Mouse (Mus musculus) brown adipose tissue, adult 24 weeks (tissue): ENCODE results near the gene Olfr45. TPM values are rescaled to one million over a fixed set of nuclear protein-coding genes. Genes with fewer than 3 reads are reported as not detected.
"Not testable (repeated sequence)": the region's sequence is repeated elsewhere in the genome, so short reads cannot be mapped to it uniquely, and the experiment has no call there.

ENCODE experiments used
- H3K27ac ChIP-seq: fragments of 200-500 bp; replicated peaks from 2 replicates; pipeline ENCODE4 v1.5.1; 2012; ENCODE audit warnings: low read depth, mild to moderate bottlenecking, low read length
- H3K4me1 ChIP-seq: fragments of 200-500 bp; 2 replicates; pipeline ENCODE4 v1.6.1; 2012; ENCODE audit warnings: low read length, mixed read lengths; ENCODE audit not compliant: control insufficient read depth, insufficient read depth, insufficient read length
- H3K4me3 ChIP-seq: fragments of 200-500 bp; 2 replicates; pipeline ENCODE4 v1.5.1; 2012; ENCODE audit warnings: low read depth, mild to moderate bottlenecking, low read length, moderate library complexity; ENCODE audit not compliant: insufficient read depth
- polyA plus RNA-seq: library from polyadenylated mRNA; stranded (reverse); fragments of >200 nt; gene quantifications from 2 replicates; pipeline ENCODE4 v1.2.4, GENCODE M21; 2012; ENCODE audit not compliant: missing spikeins, insufficient read depth, insufficient read length

Gene Olfr45
- polyA plus RNA-seq = not detected in 2 replicates

DNA sequence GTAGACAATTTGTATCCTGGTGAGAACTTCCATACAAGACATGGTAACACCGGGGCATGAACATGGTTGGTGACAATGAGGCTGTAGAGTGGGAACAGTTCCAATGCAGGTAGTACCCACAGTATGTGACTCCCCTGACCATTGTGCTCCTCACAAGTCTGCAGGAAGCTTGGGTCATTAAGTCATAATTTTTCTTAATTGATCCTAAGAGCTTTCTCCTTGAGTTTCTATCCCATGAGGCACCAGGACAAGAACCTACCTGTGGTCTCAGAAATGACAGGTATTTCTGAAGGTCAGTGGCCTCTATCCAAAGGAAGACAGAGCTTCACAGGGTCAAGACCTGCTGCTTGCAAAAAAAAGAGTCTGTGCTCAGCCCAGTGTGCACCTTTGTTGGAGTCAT is at the start of gene Olfr45:
Olfr45 (plus strand) TSS at position 301 of the 400 bp plus-strand sequence.
- Histone ChIP-seq H3K27ac (no peak within 1 kb of the TSS), H3K4me3 (no peak within 1 kb of the TSS), H3K4me1 (no peaks in the 10 kb centered on the region)

DNA sequence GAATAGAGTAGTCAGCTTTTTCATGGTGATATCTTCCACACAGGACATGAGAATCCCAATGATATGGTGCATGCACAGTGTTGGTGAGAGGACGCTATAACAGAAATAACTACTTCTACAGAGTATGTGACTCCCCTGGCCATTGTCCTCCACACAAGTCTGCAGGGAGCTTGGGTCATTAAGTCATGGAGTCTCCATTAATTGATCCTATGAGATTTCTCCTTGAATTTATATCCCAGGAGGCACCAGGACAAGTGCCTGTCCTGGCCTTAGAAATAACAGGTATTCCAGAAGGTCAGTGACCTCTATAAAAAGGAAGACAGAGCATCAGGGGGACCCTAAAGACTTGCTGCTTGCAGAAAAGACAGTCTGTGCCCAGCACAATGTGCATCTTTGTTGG is 35.6 kb upstream of the Olfr45 start, which contains the start of gene Olfr53:
Olfr53 (plus strand) TSS at position 301 of the 400 bp plus-strand sequence.
- Histone ChIP-seq H3K4me1 (no peaks in the 10 kb centered on the region), H3K27ac (no peak within 1 kb of the TSS), H3K4me3 (no peak within 1 kb of the TSS)

DNA sequence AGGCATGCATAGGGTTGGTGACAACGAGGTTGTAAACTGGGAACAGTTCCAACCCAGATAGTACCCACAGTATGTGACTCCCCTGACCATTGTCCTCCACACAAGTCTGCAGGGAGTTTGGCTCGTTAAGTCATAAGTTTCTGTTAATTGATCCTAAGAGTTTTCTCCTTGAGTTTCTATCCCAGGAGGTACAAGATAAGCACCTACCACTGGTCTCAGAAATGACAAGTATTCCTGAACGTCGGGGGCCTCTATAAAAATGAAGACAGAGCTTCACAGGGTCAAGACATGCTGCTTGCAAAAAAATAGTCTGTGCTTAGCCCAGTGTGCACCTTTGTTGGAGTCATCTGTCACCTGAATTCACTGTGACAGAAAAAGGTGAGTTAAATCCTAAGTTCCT is 22.1 kb upstream of the Olfr45 start, which contains the start of gene Olfr539:
Olfr539 (plus strand) TSS at position 301 of the 400 bp plus-strand sequence.
- no peak within 1 kb of the TSS for H3K27ac ChIP-seq
- H3K4me3 ChIP-seq = no peak within 1 kb of the TSS
- H3K4me1 ChIP-seq = no peaks in the 10 kb centered on the region

DNA sequence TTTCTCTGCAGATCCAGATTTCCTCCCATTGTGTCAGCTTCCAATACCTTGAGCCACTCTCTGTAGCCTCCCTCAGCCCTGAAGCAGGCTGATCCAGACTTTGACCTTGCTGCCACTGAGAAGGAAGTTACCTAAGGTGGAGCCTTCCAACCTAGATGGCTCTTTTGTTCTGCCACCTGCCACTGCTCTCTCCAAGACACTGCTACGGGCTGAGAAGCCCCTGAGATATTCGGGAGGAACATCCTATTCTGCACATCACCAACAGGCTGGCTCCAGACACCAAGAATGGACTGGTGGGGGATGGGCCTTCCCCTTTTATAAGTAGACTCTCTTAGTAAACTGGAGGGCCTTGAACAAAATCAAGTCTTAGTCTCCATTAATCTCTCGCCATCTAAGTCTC is 11.1 kb upstream of the Olfr45 start:
- not testable (repeated sequence) for H3K4me1 ChIP-seq, H3K27ac ChIP-seq, H3K4me3 ChIP-seq

DNA sequence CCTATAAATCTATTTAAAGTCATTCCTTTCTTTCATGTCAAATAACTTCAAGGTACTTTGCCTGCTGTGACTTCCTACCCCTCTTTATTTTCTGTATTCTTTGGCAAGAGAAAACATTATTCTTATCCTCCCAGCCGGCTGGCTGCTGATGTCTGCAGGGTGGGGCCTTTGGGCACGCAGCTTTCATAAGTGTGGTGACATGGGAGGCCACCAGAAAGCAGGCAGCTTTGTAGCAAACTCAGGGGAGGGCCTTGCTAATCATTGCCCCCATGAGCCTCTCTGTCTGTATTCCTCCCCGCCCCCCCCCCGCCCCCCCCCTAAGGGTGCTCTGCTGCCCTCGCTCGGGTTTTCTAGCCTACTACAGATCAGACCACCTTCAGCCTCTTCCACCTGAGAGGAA is 5.9 kb upstream of the Olfr45 start:
- H3K4me1 ChIP-seq = no peaks in the 10 kb centered on the region
- no peak overlapping the region for H3K27ac ChIP-seq
- H3K4me3 ChIP-seq = no peak overlapping the region

DNA sequence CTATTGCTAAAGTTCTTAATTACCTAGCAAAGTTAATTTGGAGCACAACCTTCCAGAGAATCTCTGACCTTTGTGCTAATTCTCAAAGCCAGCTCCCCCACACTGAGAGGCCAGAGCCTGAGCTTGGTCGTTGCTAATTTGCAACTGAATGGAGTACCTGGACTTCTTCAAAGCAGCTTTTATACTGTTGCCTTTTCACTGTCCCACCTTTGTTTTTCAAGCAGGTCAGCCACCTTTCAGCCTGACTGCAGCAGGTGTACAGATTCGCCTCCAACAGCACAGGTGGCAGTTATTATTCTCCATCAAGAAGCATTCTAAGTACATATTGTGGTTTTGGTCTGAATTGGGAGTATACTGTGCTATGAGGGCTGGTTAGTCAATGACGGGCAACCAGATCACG is 2.2 kb upstream of the Olfr45 start:
- H3K4me3 ChIP-seq, H3K27ac ChIP-seq, H3K4me1 ChIP-seq: not testable (repeated sequence)

DNA sequence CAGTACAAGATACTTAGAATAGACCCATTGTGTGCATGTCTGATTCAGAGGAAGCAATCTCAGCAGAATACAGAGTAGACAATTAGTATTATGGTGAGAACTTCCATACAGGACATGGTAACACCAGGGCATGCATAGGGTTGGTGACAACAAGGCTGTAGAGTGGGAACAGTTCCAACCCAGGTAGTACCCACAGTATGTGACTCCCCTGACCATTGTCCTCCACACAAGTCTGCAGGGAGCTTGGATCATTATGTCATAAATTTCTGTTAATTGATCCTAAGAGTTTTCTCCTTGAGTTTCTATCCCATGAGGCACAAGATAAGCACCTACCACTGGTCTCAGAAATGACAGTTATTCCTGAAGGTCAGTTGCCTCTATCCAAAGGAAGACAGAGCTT is 15.2 kb downstream of the Olfr45 start, which contains the start of gene Olfr541:
Olfr541 (plus strand) TSS at position 301 of the 400 bp plus-strand sequence.
- no peaks in the 10 kb centered on the region for H3K4me1 ChIP-seq
- H3K27ac ChIP-seq = no peak within 1 kb of the TSS
- no peak within 1 kb of the TSS for H3K4me3 ChIP-seq

DNA sequence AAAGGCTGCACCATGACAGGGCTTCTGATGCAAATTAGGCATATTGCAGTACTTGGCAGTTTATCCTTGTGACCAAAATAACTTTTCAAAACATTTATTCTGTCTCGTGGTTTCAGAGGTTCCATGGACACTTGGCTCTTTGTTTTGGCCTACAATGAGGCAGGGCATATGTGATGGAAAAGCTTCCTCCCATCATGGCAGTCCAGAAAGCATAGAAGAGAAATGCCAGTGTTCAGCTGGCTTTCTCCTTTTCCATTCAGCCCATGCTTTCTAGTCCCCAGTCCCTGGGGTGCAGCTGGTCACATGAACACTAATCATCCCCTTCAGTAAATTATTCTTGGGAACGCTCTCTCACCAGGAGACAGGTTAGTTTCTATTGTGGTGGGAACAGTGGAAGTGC is 24.6 kb downstream of the Olfr45 start:
- no peak overlapping the region for H3K4me3 ChIP-seq
- H3K27ac ChIP-seq = no peak overlapping the region
- no peaks in the 10 kb centered on the region for H3K4me1 ChIP-seq

DNA sequence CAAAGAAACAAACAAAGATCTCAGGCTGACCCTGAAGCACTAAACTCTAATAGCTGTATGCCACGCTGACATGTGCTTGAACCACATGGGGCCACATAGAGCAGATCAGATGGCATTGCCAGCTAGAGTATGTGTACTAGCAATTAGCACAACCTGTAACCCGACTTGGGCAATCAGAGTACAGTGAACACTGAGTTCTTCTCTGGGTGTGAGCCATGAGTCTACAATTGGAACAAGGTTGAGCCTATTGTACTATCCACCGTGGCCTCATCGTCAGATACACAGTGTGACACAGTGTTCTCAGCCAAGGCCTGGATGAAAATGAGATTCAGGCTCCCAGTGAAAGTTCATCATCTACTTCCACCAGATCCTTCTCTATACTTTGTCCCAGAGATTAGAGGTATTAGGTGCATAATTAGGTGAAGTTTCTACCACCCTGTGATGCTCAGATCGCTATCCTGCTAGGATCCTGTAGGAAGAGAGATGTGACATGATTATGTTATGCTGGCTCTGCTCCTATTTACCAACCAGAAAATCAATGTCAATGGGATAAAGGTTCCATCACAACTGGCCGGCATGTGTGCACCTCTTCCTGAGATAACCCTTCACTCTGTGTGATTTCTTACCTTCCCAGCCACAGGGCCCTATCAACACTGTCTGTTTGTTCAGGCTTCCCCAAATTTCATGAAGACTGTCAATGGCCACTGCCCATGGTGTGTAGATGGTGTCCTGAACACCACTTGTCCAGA is 26.0 kb downstream of the Olfr45 start:
- H3K4me1 ChIP-seq = no peaks in the 10 kb centered on the region
- H3K27ac ChIP-seq = no peak overlapping the region
- no peak overlapping the region for H3K4me3 ChIP-seq

DNA sequence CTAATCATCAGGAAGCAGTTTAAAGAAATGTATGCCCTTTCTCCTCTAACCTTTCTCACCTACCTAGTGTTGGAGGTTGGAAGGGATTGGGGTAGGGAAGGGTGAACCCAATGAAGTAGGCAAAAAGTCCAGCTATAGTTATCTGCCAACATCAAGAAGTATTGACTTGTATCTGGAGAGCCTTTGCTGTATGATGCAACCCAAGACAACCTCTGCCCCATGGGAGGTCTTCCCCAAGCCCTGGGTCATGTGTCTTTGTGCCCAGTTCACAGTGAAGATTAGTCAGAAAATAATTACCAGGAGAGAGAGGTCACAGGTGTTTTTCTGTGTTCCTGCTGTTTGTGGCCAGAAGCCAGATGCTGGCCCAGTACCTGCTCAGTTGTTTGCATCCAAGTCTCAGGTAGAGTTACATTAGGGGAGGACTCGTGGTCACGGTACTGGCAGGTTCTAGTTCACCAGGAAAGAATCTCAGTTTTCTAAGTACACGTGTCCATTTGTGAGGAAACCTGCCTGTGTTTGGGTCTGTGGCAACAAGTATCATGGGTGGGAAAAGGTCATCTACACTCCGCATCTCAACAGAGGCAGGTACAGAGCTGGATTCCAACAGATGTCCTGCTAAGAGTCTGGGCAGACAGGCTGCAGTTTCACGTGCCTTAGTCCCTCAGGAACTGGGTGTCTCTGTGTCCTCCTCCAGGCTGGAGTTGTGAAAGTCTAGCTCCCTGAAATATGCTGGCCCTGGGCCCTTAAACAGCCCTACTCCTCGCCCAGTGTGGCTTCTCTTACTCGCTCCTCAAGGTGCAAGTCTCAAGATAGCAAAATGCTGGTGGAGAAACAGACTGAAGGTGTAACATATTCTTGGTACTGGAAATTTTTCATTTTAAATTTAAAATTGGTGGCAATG is 35.7 kb downstream of the Olfr45 start:
- no peak overlapping the region for H3K4me3 ChIP-seq
- H3K4me1 ChIP-seq = peaks cover 9% of the 10 kb centered on the region; the same call in 1 of the 2 replicates
- H3K27ac ChIP-seq = peak overlapping the region; percentile 60

DNA sequence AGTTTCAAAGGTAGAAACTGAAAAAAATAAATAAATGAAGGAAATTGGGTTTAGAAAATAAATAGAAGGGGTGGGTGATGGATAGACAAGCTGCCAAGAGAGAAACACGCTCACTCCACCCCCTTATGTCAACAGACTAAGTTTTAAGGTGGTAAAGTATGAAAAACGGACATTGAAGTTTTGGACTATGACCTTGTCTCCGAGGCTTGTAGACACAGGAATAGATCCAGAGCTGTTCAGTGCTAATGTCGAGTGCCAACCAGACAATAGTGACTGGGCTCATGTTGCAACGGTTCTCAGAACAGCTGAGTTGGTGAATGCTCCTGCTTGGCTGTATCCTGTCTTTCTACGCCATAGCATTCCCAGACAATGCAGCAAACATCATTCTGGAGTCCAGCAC is 39.3 kb downstream of the Olfr45 start:
- H3K4me1 ChIP-seq = peaks cover 9% of the 10 kb centered on the region; the same call in 1 of the 2 replicates
- no peak overlapping the region for H3K4me3 ChIP-seq
- H3K27ac ChIP-seq = peak overlapping the region; percentile 41; the same call in 1 of the 2 replicates

DNA sequence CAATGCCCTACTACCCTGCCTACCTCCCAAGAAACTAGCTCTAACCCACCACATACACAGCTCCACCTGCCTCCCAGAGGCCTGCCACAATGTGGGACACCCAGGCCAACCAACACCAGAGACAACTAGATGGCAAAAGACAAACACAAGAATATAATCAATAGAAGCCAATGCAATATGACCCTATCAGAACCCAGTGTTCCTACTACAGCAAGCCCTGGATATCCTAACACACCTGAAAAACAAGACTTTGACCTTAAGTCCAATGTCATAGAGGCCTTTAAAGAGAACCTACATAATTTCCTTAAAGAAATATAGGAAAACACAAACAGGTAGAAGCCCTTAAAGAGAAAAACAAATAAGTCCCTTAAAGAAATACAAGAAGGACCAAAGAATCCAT is 43.8 kb downstream of the Olfr45 start:
- Histone ChIP-seq H3K4me1 (peaks cover 7% of the 10 kb centered on the region; the same call in 1 of the 2 replicates), H3K4me3 (no peak overlapping the region), H3K27ac (0 out of 2 replicates have a peak overlapping the region, but pooled peaks have one; percentile 3)

DNA sequence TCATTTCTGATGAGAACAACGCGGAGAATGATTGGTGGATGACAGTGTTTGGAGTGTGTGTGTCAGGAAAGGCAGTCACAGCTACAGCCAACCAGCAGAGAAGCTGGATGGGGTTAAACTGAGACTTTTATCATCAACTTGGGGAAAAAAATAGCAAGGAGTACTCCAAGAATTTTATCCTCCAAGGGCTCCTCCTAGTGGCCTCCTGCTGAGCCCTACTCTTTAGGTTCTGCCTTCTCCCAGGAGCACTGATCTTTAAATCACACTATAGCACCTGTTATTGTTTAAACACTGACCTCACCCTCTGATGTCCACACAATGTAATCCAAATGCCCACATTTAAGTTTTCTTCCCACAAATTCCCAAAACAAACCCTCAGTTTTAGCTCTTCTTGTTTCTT is 51.4 kb downstream of the Olfr45 start:
- Histone ChIP-seq H3K4me1 (no peaks in the 10 kb centered on the region), H3K27ac (no peak overlapping the region), H3K4me3 (no peak overlapping the region)
